Mouse (Mus musculus) right cerebral cortex, adult 18-20 months (tissue): Measurements from ENCODE around the gene Grsf1.

Experiments
- DNase-seq: peaks from one replicate; pipeline ENCODE4 v3.0.0; 2022; ENCODE audit warnings: mixed read lengths

Gene Grsf1

DNA sequence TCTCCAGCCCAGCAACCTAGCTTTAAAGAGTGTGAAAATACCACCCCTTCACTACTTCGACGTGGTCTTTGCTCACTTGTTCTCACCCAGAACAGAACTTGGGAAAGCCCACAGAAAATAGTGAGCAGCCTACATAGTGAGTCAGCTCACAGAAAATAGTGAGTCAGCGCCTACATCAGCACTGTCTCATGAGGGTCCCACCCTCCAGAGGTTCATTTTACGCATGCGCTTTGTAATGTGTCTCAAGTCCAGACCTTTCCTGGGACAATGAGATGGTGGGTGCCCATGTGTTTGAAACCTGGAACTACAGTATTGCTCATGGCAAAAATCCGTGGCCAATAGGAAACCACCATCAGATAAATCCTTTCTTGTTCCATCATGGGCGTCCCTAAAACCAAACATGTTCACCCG is 12.0 kb upstream of the Grsf1 start:
- no peak for DNase-seq

DNA sequence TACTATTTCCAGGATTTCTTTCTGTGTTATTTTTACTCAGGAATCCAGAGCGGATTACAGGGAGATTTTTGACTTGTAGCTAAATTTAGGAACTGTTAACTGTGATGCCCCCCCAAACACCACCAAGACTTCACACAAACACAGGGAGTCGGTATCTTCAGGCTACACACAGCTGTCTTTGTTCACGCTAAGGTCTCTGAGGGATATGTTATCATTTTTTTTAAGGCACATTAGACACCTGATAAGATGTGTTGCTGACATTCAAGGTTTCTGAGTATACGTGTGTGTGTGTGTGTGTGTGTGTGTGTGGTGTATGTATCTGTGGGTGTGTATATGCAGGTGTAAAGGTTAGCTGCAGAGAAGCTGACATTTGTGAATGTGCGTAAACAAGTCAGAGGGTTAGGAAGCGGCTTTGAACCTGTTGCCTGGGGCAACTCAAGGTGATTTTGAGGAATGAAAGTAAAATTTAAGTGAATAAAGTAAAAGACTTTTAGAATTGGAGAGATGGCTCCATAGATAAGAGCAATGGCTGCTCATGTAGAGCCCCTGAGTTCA is 9.9 kb upstream of the Grsf1 start:
- no peak for DNase-seq

DNA sequence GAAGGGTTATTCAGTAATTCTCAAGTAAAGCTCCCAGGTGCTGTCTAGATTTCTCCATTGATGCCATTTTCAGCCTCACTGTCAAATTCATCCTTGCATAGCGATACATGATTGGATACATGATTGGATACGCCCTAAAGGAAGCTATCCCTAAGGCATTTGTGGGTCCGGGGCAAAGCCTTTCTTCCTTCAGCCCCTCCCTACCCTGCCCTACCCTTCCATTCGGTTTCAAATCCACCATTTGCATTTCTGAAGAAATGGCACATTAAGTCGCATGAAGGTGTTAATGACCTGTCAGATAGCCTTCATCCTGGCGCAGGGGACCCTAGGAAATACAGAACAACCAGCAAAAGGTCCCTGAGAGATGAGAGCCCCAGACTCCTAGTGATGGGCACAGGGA is 9.3 kb upstream of the Grsf1 start:
- no peak for DNase-seq

DNA sequence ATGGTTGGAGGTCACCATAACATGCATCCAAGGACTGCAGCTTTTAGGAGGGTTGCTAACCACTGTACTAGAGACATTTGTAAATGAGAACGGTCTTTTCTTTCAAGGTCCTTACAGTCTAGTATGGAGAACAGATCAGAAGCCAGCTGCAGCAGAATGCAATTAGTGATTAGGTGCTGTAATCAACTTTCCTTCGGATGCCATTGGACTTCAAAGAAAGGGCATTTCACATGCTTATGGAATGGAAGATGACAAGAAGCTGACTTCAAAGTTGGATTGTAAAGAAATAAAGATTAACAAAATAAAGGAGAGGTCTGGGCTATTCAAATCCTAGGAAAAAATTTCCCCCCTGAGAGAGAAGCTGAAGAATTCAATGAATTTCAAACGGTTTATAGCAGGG is 8.3 kb upstream of the Grsf1 start:
- DNase-seq: no peak

DNA sequence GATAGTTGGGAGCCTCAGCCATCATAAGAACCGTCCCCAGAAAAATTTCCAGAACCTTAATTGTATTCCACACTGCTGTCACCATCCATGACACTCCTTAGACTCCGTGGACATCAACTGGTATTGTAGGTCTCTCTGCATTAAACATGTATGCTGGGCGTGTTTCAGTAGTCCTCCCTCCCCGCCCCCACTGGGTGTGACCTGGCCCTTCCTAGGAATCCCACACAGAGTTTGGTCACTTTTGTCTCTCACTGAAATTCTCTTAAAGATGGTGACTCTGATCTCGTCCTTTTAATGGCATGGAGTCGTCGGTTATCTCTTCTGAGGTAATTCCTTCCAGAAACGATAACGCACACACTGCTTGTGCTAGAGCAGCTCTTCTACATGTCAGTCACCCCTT is 7.7 kb upstream of the Grsf1 start:
- no peak for DNase-seq

DNA sequence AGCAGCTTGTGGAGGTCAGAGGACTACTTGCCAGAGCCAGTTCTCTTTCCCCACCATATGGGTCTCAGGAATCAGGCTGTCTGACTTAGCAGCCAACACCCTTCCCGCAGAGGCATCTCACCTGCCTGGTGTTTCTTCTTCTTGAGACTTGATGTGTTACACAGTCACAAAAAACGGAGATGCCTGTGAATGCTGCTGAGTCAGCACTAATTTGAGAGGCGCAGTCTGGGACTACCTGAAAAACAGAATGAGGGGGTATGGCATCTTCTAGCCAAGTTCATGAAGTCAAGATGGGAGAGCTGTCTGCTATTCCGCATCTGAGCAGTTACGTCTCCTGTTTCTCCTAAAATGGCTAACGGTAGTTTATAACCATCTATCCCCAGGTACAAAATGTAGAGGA is 4.6 kb upstream of the Grsf1 start:
- DNase-seq: no peak

DNA sequence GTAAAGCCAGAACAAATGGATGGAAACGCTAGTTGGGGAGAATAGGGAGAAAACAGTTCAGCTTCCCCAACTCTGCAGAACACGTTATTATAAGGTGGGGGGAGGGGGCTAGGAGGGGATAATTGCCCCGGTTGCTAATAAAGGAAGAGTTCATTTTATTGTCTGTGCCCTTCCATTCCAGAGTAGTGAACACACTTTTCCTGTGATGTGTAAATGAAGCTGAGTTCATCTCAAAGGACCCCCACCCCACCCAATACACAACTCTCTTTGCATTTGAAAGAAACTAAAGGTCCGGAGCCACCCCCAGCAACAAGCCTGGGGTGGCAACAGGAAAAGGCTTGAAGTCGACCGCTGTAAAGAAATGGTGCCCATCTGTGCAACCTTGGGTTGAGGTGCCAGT is 3.4 kb upstream of the Grsf1 start:
- DNase-seq: no peak

DNA sequence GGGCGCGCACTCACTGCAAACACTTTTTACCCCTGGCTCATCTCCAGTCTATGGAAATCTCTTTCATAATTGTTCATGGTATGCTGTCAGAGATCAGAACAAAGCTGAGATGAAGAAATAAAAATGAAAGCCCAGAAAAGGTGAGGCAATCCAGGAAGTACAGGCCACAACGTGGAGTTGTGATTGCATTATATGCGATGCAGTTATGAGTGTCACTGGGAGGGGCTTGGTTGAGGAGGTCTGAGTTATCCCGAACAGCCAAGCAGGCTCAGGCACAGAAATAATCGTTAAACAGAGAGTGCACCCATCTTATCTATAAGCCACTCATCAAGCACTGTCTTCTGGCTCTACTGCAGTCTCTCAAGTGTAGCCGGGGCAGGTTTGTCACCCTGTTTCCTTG is 3.0 kb upstream of the Grsf1 start:
- DNase-seq: no peak

DNA sequence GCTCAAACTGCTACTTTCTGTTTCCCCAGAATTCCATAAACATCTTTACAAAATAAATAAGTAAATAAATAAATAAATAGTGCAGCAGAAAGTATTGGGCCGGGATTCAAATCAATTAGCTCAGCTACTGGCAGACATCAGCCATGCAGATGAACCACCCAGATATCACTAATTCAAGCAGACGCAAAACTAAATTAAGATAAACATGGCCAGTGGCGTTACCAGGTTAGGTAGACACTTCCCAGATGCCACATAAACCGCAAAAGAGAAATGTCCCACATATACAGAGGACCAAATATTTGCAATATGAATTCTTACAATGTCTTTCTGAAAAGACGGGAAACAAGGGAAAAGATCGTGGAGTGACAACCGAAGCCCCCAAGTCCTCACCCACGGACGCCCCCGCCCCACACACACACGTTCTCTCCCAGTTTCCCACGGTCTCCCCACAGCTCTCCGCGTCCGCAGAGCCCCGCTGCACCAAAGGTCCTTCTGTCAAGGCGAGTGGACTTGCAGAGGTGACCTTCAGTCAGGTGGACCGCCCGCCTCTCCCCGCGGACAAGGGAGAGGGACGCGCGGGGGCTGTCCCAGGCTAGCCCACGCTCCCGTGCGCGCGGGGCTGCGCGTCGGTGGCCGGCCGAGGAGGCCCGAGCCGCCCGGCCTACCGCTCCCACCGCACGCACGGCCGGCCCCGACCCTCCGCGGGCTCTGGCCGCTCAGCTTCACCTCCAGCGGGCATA is 1.1 kb downstream of the Grsf1 start:
- peak; percentile 28 for DNase-seq

DNA sequence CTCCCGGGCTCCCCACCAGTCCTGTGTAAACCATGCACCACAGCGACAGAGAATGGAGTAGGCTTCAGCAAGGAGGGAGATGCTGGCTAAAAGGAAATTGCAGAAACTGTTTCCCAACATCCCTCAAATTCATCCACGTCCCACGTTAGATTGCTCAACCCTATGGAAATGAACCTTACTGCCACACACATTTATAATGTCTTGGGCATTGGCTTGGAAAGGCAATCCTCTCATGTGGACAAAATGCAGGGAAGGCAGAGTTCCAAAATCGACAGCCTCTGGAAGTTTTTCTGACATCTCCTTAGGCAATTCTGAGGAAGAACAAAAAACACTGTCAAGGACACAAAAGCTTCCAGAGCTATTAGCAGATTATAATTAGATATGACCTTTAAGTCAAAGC is 12.1 kb downstream of the Grsf1 start:
- no peak for DNase-seq

DNA sequence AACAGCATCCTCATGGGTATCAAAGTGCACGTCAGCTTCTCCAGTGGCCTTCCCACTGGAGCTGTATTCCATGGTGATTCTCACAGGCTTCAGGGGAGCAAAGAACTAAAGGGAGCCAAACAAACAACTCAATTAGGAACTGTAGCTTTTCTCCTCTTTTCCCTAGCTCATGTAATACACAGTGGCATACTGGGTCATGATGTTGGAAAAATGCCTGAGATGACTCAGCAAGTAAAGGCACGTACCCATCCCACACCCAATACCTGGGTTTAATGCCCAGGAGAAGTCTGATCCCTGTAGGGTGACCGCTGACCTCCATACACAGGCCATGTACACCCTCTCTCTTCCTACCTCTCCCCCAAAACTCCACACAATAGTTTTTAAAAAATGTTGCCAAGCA is 12.8 kb downstream of the Grsf1 start:
- no peak for DNase-seq

DNA sequence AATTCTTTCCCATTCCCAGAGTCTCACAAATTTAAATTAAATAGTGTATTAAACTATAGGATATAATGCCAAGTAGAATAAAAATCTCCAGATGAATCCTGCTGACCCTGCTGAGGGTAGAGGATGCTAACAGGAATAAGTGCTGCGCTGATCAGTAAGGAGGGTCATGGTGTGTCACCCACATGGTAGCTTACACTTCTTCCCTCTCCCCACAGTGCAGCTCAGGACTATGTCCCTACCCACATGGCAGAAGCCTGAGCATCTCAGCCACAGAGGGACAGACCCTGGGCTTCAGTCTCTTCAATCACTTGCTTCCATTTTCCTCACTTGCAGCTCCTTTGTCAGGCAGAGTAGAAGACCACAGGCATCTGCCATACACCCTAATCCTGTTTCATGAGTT is 18.1 kb downstream of the Grsf1 start:
- DNase-seq: no peak

DNA sequence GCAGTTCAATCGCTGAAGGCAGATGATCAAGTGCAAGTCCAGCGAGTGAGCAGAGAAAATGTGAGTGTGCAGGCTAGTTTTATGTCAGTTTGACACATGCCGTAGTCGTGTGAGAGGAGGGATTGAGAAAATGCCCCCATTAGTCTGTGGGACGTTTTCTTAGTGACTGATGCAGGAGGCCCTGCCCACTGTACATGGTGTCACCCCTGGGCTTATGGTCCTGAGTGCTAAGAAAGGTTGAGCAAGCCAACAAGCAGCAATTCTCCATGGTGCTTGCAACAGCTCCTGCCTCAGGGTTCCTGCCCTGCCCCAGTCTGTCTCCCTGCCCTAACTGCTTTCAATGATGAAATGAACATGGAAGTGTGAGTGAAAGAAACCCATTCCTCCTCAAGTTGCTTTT is 23.4 kb downstream of the Grsf1 start:
- DNase-seq: no peak

DNA sequence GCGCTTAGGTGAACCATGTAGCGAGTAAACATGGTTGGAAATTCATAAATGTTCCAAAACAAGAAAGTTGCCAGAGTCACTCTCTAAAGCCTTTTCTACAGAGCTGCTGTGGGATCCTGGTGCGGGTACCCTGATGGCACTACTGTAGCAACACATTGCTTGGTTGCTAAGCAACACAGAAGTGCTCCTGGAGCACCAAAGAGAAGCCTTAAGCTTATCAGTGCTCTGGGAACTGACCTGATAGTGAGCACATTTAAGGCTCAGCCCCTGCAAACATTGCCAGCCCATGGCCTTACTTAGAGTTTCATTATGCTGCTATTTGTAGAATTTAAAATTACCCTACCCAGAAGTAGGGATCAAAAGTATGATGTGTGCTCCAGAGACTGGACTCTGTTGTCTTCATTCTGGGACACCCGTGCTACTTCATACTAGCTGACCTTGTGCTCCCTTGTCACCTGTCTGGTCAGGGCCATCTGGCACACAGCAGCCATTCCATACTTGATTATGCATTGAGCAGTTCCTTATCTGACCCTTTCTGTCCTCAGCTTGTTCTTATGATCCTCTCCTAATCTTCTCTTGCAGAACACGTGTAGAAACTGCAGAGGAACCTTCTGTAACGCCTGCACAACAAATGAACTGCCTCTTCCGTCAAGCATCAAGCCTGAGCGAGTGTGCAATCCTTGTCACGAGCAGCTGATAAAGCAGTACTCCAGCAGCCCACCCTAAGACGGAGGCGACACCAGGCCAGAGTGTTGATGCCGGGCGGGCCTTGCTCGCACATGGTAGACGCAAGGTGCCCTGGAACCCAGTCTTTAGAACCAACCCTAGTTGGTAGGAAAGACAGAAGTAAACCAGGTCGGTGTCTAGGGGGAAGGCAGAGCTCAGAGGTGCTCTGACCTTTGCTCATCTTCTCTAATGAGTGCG is 26.5 kb downstream of the Grsf1 start:
- DNase-seq: no peak

DNA sequence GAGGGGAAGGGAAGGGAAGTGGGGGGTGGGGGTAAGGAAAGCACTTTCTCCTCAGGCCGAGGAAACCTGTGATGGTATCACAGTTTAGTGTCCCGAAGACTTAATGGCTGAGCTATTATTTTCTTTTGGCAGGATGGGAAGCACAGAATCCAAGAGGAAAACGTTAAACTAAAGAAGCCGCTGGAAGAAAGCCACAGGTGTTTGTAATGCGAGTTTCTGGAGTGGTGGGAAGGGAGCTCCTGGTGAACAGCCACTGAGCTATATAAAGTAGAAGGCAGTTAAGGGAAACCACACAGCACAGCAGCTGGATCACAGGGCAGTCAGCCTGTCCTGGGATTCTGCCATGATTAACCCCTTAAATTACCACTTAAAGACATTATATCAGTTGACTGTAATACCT is 30.6 kb downstream of the Grsf1 start:
- no peak for DNase-seq

DNA sequence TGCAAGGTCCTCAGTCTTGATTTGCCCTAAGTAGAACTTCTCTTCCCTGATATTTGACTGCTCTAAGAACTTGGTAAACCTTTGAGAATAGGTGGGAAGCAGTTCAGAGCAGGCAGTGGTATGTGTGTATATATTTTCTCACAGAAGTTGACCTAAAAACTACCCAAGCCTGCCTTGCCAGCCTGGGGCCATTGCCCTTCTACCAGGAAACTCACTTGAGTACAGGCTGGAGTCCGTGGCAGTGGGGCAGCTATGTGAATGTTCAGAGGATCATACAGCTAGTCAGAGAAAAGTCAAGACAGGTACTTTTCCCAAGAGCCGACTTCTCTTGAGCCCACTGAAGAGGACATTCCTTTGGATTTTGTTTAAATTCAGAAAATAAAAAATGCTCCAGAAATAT is 31.1 kb downstream of the Grsf1 start:
- no peak for DNase-seq

DNA sequence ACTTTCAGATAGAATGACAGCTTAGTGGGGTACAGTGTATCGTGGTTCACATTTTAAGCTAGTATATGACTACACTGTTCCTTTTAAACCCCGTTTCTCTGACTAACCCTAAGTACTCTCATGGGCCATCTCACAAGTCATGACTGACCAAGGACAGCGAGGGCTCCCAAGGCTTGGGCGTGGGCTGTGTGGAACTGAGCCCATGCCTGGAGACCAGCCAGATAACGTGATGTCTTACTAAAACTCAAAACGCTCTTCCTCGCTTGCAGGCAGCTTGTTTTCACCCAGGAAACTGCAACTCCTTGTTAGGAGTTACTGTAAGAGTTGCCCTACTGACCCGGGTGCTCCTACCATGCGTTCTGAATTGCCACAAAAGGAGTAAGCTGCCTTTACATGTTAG is 32.5 kb downstream of the Grsf1 start:
- no peak for DNase-seq

DNA sequence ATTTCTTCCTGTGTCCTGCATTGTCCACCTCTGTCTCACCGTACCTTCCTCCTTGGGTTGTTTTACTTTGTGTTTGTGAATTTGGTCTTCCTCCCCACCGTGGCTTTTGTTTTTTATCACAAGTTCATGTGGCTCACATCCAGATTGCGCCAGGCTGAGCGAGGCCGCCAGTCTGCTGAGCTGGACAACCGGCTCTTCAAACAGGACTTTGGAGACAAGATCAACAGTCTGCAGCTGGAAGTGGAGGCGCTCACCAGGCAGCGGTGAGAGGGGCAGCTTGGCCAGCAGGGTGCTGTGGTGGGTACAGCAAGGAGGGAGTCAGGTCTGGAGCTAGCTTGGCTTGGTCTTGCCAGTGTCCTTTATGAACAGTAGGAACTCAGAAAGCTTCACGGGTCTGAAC is 33.2 kb downstream of the Grsf1 start:
- DNase-seq: no peak

DNA sequence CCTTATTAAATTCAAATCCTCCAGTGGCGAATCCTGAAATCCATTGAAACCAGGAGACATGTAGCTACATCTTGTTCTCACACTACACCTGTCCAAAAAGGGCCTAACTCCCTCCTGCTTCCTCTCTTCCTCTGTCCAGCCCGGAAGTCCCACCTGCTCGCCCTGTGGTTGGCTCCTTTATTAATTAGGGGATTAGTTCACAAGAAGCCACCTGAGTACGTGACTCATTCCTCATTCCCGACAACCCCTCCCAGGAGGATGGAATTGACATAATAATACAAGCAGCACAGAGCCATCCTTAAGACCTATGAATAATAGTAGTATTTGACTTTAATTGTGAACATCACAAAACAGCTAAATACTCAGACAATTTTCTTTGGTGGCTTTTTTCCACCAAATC is 41.9 kb downstream of the Grsf1 start:
- no peak for DNase-seq

DNA sequence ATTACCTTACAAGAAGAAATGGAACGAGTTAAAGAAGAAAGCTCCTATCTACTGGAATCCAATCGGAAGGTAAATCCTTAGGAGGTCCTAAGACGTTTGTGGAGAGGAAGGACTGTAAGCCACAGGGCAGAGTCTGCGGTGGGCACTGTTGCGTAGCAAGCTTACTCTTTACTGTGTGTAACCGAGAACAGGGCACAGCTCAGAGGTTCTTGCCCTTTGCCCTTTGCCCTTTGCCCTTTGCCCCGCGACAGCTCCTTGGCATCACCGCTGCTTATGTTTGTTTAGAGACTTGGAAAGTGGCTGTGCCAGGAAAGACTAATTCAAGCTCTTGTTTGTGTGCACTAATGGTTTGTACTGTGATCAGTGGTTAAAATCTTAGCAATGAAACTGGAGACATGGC is 43.5 kb downstream of the Grsf1 start:
- DNase-seq: no peak

DNA sequence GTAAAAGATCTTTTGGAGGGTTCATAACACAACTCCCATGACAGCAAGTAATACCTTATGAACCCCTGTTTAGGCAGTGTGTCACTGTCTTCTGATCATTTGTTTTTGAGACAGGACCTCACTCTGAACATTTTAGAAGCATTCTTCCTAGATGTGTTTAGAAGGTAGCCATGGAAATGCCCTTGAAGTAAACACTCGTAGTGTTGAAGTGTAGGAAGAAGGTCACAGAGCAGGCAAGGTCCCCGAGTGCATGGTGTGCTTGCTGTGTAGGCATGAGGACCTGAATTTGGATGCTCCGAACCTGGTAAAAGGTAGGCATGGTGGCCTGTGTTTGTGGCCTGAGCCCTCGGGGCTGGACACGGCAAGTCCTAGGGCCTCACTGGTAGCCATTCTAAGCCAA is 44.4 kb downstream of the Grsf1 start:
- no peak for DNase-seq

DNA sequence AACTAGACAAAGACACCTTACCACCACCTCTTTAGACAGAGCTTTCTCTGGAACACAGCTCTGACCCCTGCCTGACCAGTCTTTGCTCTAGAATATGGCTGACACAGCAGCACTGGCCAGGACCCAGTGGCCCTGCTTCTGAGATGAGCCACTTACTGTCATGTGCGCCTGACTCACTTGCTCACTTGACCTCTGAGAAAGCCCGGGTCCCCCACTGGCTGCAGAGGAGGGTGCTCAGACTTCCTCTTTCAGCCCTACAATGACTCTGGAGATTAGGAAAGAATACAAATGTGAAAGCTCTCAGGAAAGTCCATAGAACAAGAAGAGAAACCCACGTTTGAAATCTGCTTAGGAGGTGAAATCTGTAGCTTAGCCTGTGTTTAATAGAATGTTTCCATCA is 45.1 kb downstream of the Grsf1 start:
- DNase-seq: no peak

DNA sequence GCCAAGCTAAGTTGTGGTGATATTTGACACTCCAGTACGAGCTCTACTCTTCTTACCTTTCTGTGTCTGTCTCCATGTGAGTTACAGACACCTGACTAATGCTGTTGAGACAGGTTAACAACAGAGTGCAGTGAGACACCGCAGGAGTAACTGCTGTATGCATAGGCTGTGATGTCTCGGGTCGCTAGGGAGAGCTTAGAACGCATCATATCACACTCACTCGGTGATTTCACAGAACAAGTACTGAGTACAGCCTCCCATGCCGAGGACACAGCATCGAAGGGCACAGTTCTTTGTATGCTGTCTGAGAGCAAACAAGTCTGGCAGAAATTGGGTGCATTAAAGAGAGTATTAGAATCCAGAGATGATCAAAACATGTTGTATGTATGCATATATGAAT is 46.0 kb downstream of the Grsf1 start:
- DNase-seq: no peak

DNA sequence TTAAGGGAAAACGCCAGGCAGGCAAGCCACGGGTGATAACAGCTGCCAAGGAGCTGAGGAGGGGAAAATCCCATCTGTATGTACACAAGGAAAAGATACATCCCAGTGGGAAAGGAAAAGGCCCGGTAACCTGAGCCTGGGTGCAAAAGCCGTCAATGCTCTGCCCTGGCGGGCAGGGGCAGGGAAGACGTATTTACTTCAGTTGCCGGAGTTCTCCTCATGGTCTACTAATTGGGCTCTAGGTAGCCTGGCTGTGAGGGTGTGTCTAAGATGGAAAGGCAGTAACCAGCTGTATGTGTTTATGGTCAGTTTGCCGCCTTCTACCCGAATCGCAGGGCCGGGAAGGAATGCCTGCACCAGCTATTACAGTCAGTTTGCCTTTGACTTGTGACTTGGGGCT is 46.8 kb downstream of the Grsf1 start:
- no peak for DNase-seq
